Mouse (Mus musculus) G1E (cell line): Measurements from ENCODE around the gene Mrpl38. TPM values are rescaled to one million over a fixed set of nuclear protein-coding genes. Genes with fewer than 3 reads are reported as not detected.

Experiments used
- ATAC-seq: 2 replicates; pipeline ENCODE4 v1.8.0; 2016; ENCODE audit warnings: mild to moderate bottlenecking; ENCODE audit not compliant: insufficient number of reproducible peaks, poor library complexity, low FRiP score, severe bottlenecking; ENCODE audit errors: extremely low read depth
- DNase-seq: peaks from one replicate; pipeline ENCODE4 v3.0.0; 2012; ENCODE audit warnings: low spot score
- H3K27me3 ChIP-seq: 2 replicates; pipeline ENCODE4 v1.6.1; 2012; ENCODE audit warnings: mild to moderate bottlenecking, low read length, inconsistent platforms; ENCODE audit not compliant: insufficient read depth
- H3K36me3 ChIP-seq: replicated peaks from 2 replicates; pipeline ENCODE3; 2012; ENCODE audit warnings: mild to moderate bottlenecking, inconsistent platforms
- H3K4me1 ChIP-seq: 2 replicates; pipeline ENCODE4 v1.6.1; 2012; ENCODE audit warnings: low read depth, low read length, inconsistent platforms, mixed read lengths; ENCODE audit not compliant: insufficient read depth
- H3K4me3 ChIP-seq: 2 replicates; pipeline ENCODE4 v1.5.1; 2012; ENCODE audit warnings: low read depth, mild to moderate bottlenecking, inconsistent platforms, low read length, moderate library complexity, mixed read lengths
- H3K9me3 ChIP-seq: replicated peaks from 2 replicates; pipeline ENCODE4 v1.6.1; 2012; ENCODE audit warnings: inconsistent platforms
- CTCF ChIP-seq: IDR thresholded peaks from 2 replicates; pipeline ENCODE4 v1.5.1; 2012; ENCODE audit warnings: low read depth, low read length, inconsistent platforms, mixed read lengths
- GATA1 ChIP-seq: IDR thresholded peaks from 2 replicates; pipeline ENCODE4 v1.6.1; 2012; ENCODE audit warnings: borderline replicate concordance, low read length, inconsistent platforms, mixed read lengths
- GATA2 ChIP-seq: IDR thresholded peaks from 2 replicates; pipeline ENCODE4 v1.6.1; 2012; ENCODE audit warnings: low read depth, low read length, inconsistent platforms, borderline replicate concordance
- POLR2AphosphoS5 ChIP-seq: IDR thresholded peaks from 2 replicates; pipeline ENCODE4 v1.6.1; 2012; ENCODE audit warnings: low read depth, low read length, inconsistent platforms; ENCODE audit not compliant: insufficient replicate concordance
- TAL1 ChIP-seq: conservative IDR thresholded peaks from 2 replicates; pipeline ENCODE4 v1.6.1; 2012; ENCODE audit warnings: low read depth, low read length, inconsistent platforms, mixed read lengths
- polyA plus RNA-seq: library from polyadenylated mRNA; stranded (reverse); fragments of >175 nt; gene quantifications from 2 replicates; pipeline ENCODE4 v1.2.3, GENCODE M21; 2012
- total RNA-seq, 2 experiments: library from RNA; stranded (forward) in 1 of 2; stranded (reverse) in 1 of 2; fragments of 200-1000 nt in 1 of 2; fragments of >200 nt in 1 of 2; fragmentation: Nextera tagmentation in 1 of 2; gene quantifications; 2 replicates each; pipeline ENCODE4 v1.2.3; 2014 to 2017

Gene Mrpl38
- total and polyA plus RNA-seq, 3 experiments = 38.3 to 144 (median 99.3) TPM

DNA sequence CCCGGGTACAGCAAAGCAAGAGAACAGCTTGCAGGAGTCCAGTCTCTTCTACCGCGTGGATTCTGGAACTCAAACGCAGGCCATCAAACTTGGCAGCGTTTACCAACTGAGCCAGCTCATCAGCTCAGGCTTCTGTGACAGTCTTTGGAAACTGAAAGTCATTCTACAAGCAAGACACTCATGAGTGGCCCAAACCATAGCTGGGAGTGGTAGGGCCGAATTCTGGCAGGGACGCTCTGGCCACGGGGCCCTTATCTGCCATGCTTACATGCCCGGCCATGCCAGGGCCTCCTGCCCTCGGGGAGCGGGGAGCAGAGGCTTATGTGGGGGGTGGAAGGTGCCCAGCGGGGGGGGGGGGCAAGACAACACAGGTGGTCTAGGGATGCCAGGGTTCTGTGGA is 35.1 kb downstream of the Mrpl38 start:
- ATAC-seq = no peak
- TF ChIP-seq GATA2 = no peak
- Histone ChIP-seq H3K4me1 (peaks cover 86% of the 10 kb centered on the region), H3K4me3 (peak overlapping the region; percentile 43; the same call in 1 of the 2 replicates), H3K27me3 (peaks cover 19% of the 10 kb centered on the region), H3K9me3 (peaks cover 8% of the 10 kb centered on the region; the same call in 1 of the 2 replicates), H3K36me3 (no peaks in the 10 kb centered on the region)
- DNase-seq = no peak

DNA sequence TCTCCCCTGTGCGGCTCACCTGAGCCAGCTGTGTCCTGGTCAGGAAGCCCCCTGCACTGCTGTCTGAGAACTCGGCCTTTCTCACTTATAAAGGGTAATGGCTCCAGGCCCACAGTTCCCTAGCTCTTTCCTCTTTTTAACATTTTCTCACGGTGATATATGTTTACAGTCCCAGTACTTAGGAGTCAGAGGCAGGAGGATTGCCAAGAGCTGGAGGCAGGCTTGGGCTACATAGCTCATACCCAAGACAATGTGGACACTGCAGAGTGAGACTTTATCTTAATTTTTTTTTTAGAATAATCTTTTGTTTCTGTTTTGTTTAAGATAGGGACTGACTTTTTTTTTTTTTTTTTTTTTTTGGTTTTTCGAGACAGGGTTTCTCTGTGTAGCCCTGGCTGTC is 36.2 kb downstream of the Mrpl38 start:
- Histone ChIP-seq H3K9me3 (no peaks in the 10 kb centered on the region), H3K27me3 (peaks cover 9% of the 10 kb centered on the region; the same call in 1 of the 2 replicates), H3K4me1 (peaks cover 85% of the 10 kb centered on the region), H3K4me3 (peak overlapping the region; percentile 48; the same call in 1 of the 2 replicates), H3K36me3 (no peaks in the 10 kb centered on the region)
- ATAC-seq = no peak
- no peak for DNase-seq
- TF ChIP-seq CTCF (no peak), GATA1 (no peak), GATA2 (no peak), TAL1 (no peak), POLR2AphosphoS5 (no peak)

- peaks cover 80% of the 10 kb centered on the region for H3K4me1 ChIP-seq
- H3K27me3 ChIP-seq = peaks cover 5% of the 10 kb centered on the region; the same call in 1 of the 2 replicates
- H3K4me3 ChIP-seq = peak overlapping the region; percentile 48; the same call in 1 of the 2 replicates
- no peak for DNase-seq
- no peak for TF ChIP-seq POLR2AphosphoS5
- no peak for ATAC-seq
- H3K9me3 ChIP-seq = peaks cover under 1% of the 10 kb centered on the region; the same call in 1 of the 2 replicates
- no peaks in the 10 kb centered on the region for H3K36me3 ChIP-seq
Measured at GRCm38 (mm10) chr11:116101931-116102381, 36.7 kb downstream of the Mrpl38 start.

- TF ChIP-seq GATA2 = no peak
- TF ChIP-seq CTCF = no peak
- TF ChIP-seq GATA1 = no peak
- no peak for TF ChIP-seq TAL1
- no peak for TF ChIP-seq POLR2AphosphoS5
- ATAC-seq (no peak), DNase-seq (no peak)
- no peaks in the 10 kb centered on the region; the same call in 1 of the 2 replicates for H3K27me3 ChIP-seq
- H3K4me1 ChIP-seq = peaks cover 69% of the 10 kb centered on the region
- no peaks in the 10 kb centered on the region for H3K36me3 ChIP-seq
- H3K4me3 ChIP-seq = no peak overlapping the region; the same call in 1 of the 2 replicates
- H3K9me3 ChIP-seq = peaks cover 6% of the 10 kb centered on the region; the same call in 1 of the 2 replicates
Measured at GRCm38 (mm10) chr11:116100839-116101238, 37.8 kb downstream of the Mrpl38 start.

GRCm38 (mm10) chr11:116100385-116100784 is 38.3 kb downstream of the Mrpl38 start:
- no peak for TF ChIP-seq GATA2
- TF ChIP-seq TAL1 = no peak
- no peak for TF ChIP-seq GATA1
- no peak for TF ChIP-seq POLR2AphosphoS5
- TF ChIP-seq CTCF = no peak
- DNase-seq (no peak), ATAC-seq (no peak)
- Histone ChIP-seq H3K27me3 (no peaks in the 10 kb centered on the region), H3K4me3 (no peak overlapping the region; the same call in 1 of the 2 replicates), H3K4me1 (peaks cover 67% of the 10 kb centered on the region), H3K9me3 (peaks cover 6% of the 10 kb centered on the region; the same call in 1 of the 2 replicates), H3K36me3 (no peaks in the 10 kb centered on the region)

DNA sequence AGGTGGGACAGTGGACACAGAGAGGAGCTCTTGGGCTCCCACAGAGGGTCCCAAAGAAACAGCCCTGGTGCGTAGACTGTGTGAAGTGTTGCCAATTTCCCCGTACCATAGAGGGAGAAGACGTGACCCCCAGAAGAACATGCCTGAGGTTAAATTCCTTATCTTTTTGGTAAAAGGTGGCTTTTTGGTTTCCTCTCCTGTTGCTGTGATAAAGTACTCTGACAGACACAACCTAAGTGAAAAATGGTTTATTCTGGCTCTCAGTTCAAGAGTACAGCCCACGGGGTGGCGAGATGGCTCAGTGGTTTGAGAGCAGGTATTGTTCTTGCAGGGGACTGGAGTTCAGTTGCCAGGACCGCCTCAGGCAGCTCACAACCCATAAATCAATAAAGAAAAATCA is 39.2 kb downstream of the Mrpl38 start:
- TF ChIP-seq GATA1 = no peak
- no peak for TF ChIP-seq GATA2
- TF ChIP-seq CTCF = no peak
- TF ChIP-seq POLR2AphosphoS5 = no peak
- no peak for TF ChIP-seq TAL1
- DNase-seq = no peak
- H3K36me3 ChIP-seq = no peaks in the 10 kb centered on the region

DNA sequence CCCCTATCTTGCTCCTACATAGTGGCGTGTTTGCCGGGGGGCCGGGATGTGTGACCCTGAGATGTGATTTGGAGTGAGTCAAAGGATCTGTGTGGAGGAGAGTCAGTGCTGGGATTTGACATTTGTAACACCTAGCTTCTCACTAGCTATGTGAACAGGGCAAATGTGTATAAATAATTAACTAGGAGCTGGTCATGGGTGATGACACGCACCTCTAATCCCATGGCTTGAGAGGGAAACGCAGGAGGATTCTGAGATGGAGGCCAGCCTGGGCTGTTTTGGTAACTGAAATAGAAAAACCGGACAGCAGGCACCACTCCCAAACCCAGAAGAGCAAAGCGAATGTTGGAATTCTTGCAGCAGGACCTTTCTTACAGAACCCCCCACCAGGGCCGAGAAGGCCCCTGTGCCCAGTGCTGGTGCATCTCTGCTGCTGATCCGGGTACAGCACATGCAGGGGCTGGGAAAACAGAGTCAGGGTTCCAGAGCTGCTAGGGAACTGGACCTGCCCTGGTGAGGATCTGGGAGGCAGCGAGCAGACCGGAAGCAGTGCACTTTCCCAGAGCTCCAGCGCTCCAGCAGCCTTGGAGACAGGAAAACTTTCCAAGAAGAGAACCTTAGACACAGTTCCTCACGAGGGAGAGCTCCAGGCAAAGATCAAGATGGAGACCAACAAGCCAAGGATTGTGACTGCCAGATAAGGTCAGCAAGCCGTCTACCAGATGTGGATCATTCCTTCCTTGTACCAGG is 39.8 kb downstream of the Mrpl38 start:
- no peak for TF ChIP-seq TAL1
- DNase-seq (no peak), ATAC-seq (no peak)
- Histone ChIP-seq H3K27me3 (no peaks in the 10 kb centered on the region), H3K9me3 (peaks cover 6% of the 10 kb centered on the region; the same call in 1 of the 2 replicates), H3K4me1 (peaks cover 64% of the 10 kb centered on the region), H3K36me3 (no peaks in the 10 kb centered on the region), H3K4me3 (no peak overlapping the region; the same call in 1 of the 2 replicates)

More for the DNA sequence above, 39.2 kb downstream of the Mrpl38 start:
- Histone ChIP-seq H3K27me3 (no peaks in the 10 kb centered on the region), H3K9me3 (peaks cover 6% of the 10 kb centered on the region; the same call in 1 of the 2 replicates), H3K4me1 (peaks cover 65% of the 10 kb centered on the region), H3K4me3 (no peak overlapping the region; the same call in 1 of the 2 replicates)
- ATAC-seq = no peak
